Mouse (Mus musculus) forebrain, embryonic 11.5 days (tissue): Measurements from ENCODE around the gene Wap. TPM values are rescaled to one million over a fixed set of nuclear protein-coding genes. Genes with fewer than 3 reads are reported as not detected.
"Not testable (repeated sequence)": the region's sequence is repeated elsewhere in the genome, so short reads cannot be mapped to it uniquely, and the experiment has no call there.

Experiments used
- ATAC-seq: fragments of 200-750 bp; cut with Nextera tagmentation; replicated peaks from 2 replicates; pipeline ENCODE4 v1.8.0; 2017; ENCODE audit warnings: moderate TSS enrichment; ENCODE audit not compliant: low FRiP score
- DNase-seq: peaks from one replicate; pipeline ENCODE4 v3.0.0-alpha.2; 2017; ENCODE audit warnings: low spot score
- H3K27ac ChIP-seq: fragments of 300-500 bp; sonication (generic); 2 replicates; pipeline ENCODE4 v1.5.1; 2014; ENCODE audit warnings: low read depth, low read length
- H3K27me3 ChIP-seq: fragments of 300-500 bp; sonication (generic); 2 replicates; pipeline ENCODE4 v1.6.1; 2014; ENCODE audit warnings: mild to moderate bottlenecking, low read length, mixed read lengths; ENCODE audit not compliant: control insufficient read depth, insufficient read depth
- H3K36me3 ChIP-seq: fragments of 300-500 bp; sonication (generic); 2 replicates; pipeline ENCODE4 v1.6.1; 2014; ENCODE audit warnings: mild to moderate bottlenecking, low read length, moderate library complexity, mixed read lengths; ENCODE audit not compliant: control insufficient read depth, insufficient read depth
- H3K4me1 ChIP-seq: fragments of 300-500 bp; sonication (generic); replicated peaks from 2 replicates; pipeline ENCODE4 v1.6.1; 2014; ENCODE audit warnings: low read length, mixed read lengths; ENCODE audit not compliant: control insufficient read depth, insufficient read depth
- H3K4me2 ChIP-seq: fragments of 300-500 bp; sonication (generic); 2 replicates; pipeline ENCODE4 v1.6.1; 2014; ENCODE audit warnings: low read depth, mild to moderate bottlenecking, low read length, moderate library complexity, mixed read lengths; ENCODE audit not compliant: severe bottlenecking
- H3K4me3 ChIP-seq: fragments of 300-500 bp; sonication (generic); 2 replicates; pipeline ENCODE4 v1.5.1; 2014; ENCODE audit warnings: low read depth, low read length
- H3K9ac ChIP-seq: fragments of 300-500 bp; sonication (generic); 2 replicates; pipeline ENCODE4 v1.6.1; 2014; ENCODE audit warnings: low read length
- H3K9me3 ChIP-seq: fragments of 300-500 bp; sonication (generic); 2 replicates; pipeline ENCODE4 v1.6.1; 2016; ENCODE audit warnings: low read length, mixed read lengths; ENCODE audit not compliant: control insufficient read depth
- whole genome bisulfite sequencing: fragments of 180-500 bp; shearing (Covaris S2); extraction: QIAGEN DNeasy Blood & Tissue Kit; methylation state at CpG from one replicate; pipeline ENCODE4 v1.1.7; 2014; 5-methylcytosine and 5-hydroxymethylcytosine counted together
- polyA plus RNA-seq: library from polyadenylated mRNA; unstranded; fragments of >200 nt; fragmentation: Nextera tagmentation; extraction: Ambion mirVana; gene quantifications from 2 replicates; pipeline ENCODE4 v1.2.1, GENCODE M21; 2014

Gene Wap
- polyA plus RNA-seq, 1 experiment from 2014 or later: not detected

- DNase-seq: no peak
- H3K4me3 ChIP-seq: no peak overlapping the region
- H3K27ac ChIP-seq: no peak overlapping the region
- H3K9ac ChIP-seq: no peak overlapping the region
- WGBS: 56% methylated on average over 2 of the region's 2 CpGs
- no peak for ATAC-seq
- no peaks in the 10 kb centered on the region for H3K27me3 ChIP-seq
- no peaks in the 10 kb centered on the region for H3K36me3 ChIP-seq
- H3K9me3 ChIP-seq: no peaks in the 10 kb centered on the region
- no peaks in the 10 kb centered on the region for H3K4me1 ChIP-seq
- no peak overlapping the region for H3K4me2 ChIP-seq
These were observed 31.6 kb upstream of the Wap start for GRCm38 (mm10) chr11:6670044-6670443.

GRCm38 (mm10) chr11:6669041-6669440, 30.6 kb upstream of the Wap start:
- Histone ChIP-seq H3K9me3 (no peaks in the 10 kb centered on the region), H3K4me1 (no peaks in the 10 kb centered on the region), H3K4me3 (no peak overlapping the region), H3K27ac (no peak overlapping the region), H3K36me3 (no peaks in the 10 kb centered on the region), H3K9ac (no peak overlapping the region), H3K4me2 (no peak overlapping the region), H3K27me3 (no peaks in the 10 kb centered on the region)
- DNase-seq: no peak
- 32% methylated on average over 9 of the region's 9 CpGs for WGBS
- no peak for ATAC-seq

- Histone ChIP-seq H3K4me2 (no peak overlapping the region), H3K4me1 (no peaks in the 10 kb centered on the region), H3K9ac (no peak overlapping the region), H3K4me3 (no peak overlapping the region), H3K36me3 (no peaks in the 10 kb centered on the region), H3K9me3 (no peaks in the 10 kb centered on the region), H3K27ac (no peak overlapping the region), H3K27me3 (no peaks in the 10 kb centered on the region)
- 88% methylated on average over 2 of the region's 2 CpGs for WGBS
- DNase-seq (no peak), ATAC-seq (no peak)
These were observed 28.2 kb upstream of the Wap start for GRCm38 (mm10) chr11:6666634-6667033.

- ATAC-seq: no peak
- H3K36me3 ChIP-seq: no peaks in the 10 kb centered on the region
- no peaks in the 10 kb centered on the region for H3K9me3 ChIP-seq
- no peak overlapping the region for H3K4me3 ChIP-seq
- H3K27ac ChIP-seq: no peak overlapping the region
- no peak overlapping the region for H3K9ac ChIP-seq
- WGBS: 79% methylated on average over 14 of the region's 14 CpGs
- no peak overlapping the region for H3K4me2 ChIP-seq
- DNase-seq: no peak
- no peaks in the 10 kb centered on the region for H3K4me1 ChIP-seq
- no peaks in the 10 kb centered on the region for H3K27me3 ChIP-seq
These were observed 22.8 kb upstream of the Wap start for GRCm38 (mm10) chr11:6661206-6661605.

GRCm38 (mm10) chr11:6658271-6658670, 19.8 kb upstream of the Wap start, which contains the start of gene Ramp3:
Ramp3 (plus strand) TSS chr11:6658521.
- Histone ChIP-seq H3K27ac (no peak within 1 kb of the TSS), H3K36me3 (no peaks in the 10 kb centered on the region), H3K9me3 (no peaks in the 10 kb centered on the region), H3K4me2 (peak within 1 kb of the TSS; percentile 53), H3K27me3 (no peaks in the 10 kb centered on the region), H3K4me1 (no peaks in the 10 kb centered on the region), H3K4me3 (peak within 1 kb of the TSS; percentile 33), H3K9ac (peak within 1 kb of the TSS; percentile 54)
- WGBS: under 1% methylated on average over 18 of the region's 18 CpGs
- DNase-seq: peak; percentile 87
- peak; percentile 85 for ATAC-seq

- no peak overlapping the region for H3K9ac ChIP-seq
- DNase-seq (peak; percentile 85), ATAC-seq (peak; percentile 67)
- H3K9me3 ChIP-seq: no peaks in the 10 kb centered on the region
- 2% methylated on average over 2 of the region's 2 CpGs for WGBS
- H3K4me1 ChIP-seq: no peaks in the 10 kb centered on the region
- H3K27ac ChIP-seq: no peak overlapping the region
- no peaks in the 10 kb centered on the region for H3K27me3 ChIP-seq
- no peak overlapping the region for H3K4me3 ChIP-seq
- H3K4me2 ChIP-seq: no peak overlapping the region
- H3K36me3 ChIP-seq: no peaks in the 10 kb centered on the region
These were observed 16.5 kb upstream of the Wap start for GRCm38 (mm10) chr11:6654903-6655302.

- ATAC-seq, H3K36me3 ChIP-seq, H3K9me3 ChIP-seq, H3K27me3 ChIP-seq, H3K4me1 ChIP-seq, H3K4me2 ChIP-seq, H3K9ac ChIP-seq, H3K27ac ChIP-seq, H3K4me3 ChIP-seq: not testable (repeated sequence)
- WGBS: 86% methylated on average over 3 of the region's 3 CpGs
- DNase-seq: peak; percentile 47
These were observed 14.5 kb upstream of the Wap start for GRCm38 (mm10) chr11:6652978-6653377.

GRCm38 (mm10) chr11:6650519-6650918, 12.1 kb upstream of the Wap start:
- Histone ChIP-seq H3K36me3 (no peaks in the 10 kb centered on the region), H3K27me3 (no peaks in the 10 kb centered on the region), H3K9ac (no peak overlapping the region), H3K9me3 (no peaks in the 10 kb centered on the region), H3K4me1 (no peaks in the 10 kb centered on the region), H3K27ac (no peak overlapping the region), H3K4me3 (no peak overlapping the region), H3K4me2 (no peak overlapping the region)
- ATAC-seq (no peak), DNase-seq (peak; percentile 46)
- 68% methylated on average over 7 of the region's 7 CpGs for WGBS

- Histone ChIP-seq H3K4me2 (no peak overlapping the region), H3K27me3 (no peaks in the 10 kb centered on the region), H3K4me3 (no peak overlapping the region), H3K4me1 (no peaks in the 10 kb centered on the region), H3K27ac (no peak overlapping the region), H3K9me3 (no peaks in the 10 kb centered on the region), H3K36me3 (no peaks in the 10 kb centered on the region), H3K9ac (no peak overlapping the region)
- DNase-seq (peak; percentile 21), ATAC-seq (no peak)
- 60% methylated on average over 9 of the region's 9 CpGs for WGBS
These were observed 9.6 kb upstream of the Wap start for GRCm38 (mm10) chr11:6647831-6648724.
